Mouse (Mus musculus) layer of hippocampus, postnatal 36 days (tissue): ENCODE measurements around the gene Ugt2b5. TPM values are rescaled to one million over a fixed set of nuclear protein-coding genes. Genes with fewer than 3 reads are reported as not detected.
"Not testable (repeated sequence)": the region's sequence is repeated elsewhere in the genome, so short reads cannot be mapped to it uniquely, and the experiment has no call there.

Experiments used
- DNase-seq, 2 experiments: peaks; one replicate each; pipeline ENCODE4 v3.0.0; 2022
- total RNA-seq, 2 experiments: library from RNA; stranded (reverse); gene quantifications; 2 replicates each; pipeline ENCODE4 v1.2.3; 2021

The Ugt2b5 gene
- not detected for total RNA-seq

GRCm38 (mm10) chr5:87140196-87140595 is at the start of gene Ugt2b5:
Ugt2b5 (minus strand) TSS chr5:87140318.
- not testable (repeated sequence) for DNase-seq

GRCm38 (mm10) chr5:87175780-87176179 is 35.7 kb upstream of the Ugt2b5 start:
- not testable (repeated sequence) for DNase-seq

- DNase-seq: no peak
Measured at GRCm38 (mm10) chr5:87174671-87175070, 34.6 kb upstream of the Ugt2b5 start.

GRCm38 (mm10) chr5:87147741-87148454 is 7.8 kb upstream of the Ugt2b5 start:
- DNase-seq: no peak

GRCm38 (mm10) chr5:87142865-87143456 is 2.8 kb upstream of the Ugt2b5 start:
- peak; percentile 6 to 20 for DNase-seq

GRCm38 (mm10) chr5:87103697-87104096 is 36.4 kb downstream of the Ugt2b5 start:
- DNase-seq: not testable (repeated sequence)

GRCm38 (mm10) chr5:87092346-87093027 is 47.6 kb downstream of the Ugt2b5 start, which contains the start of gene Ugt2b36:
Ugt2b36 (minus strand) TSS chr5:87092555.
- DNase-seq: no peak

- no peak for DNase-seq
Measured at GRCm38 (mm10) chr5:87091111-87091510, 49.0 kb downstream of the Ugt2b5 start.

- DNase-seq: no peak
Measured at GRCm38 (mm10) chr5:87089264-87089663, 50.9 kb downstream of the Ugt2b5 start.

GRCm38 (mm10) chr5:87086269-87086668 is 53.8 kb downstream of the Ugt2b5 start:
- no peak for DNase-seq

Other genes starting within 250 kb of the Ugt2b5 start
- gene Ugt2b34, start 233.4 kb downstream of the Ugt2b5 start, total RNA-seq: not detected
- gene Ugt2b1, start 213.8 kb downstream of the Ugt2b5 start, total RNA-seq: not detected
- gene Ugt2b35, start 139.5 kb downstream of the Ugt2b5 start, total RNA-seq: not detected
- gene Ugt2b36, start 47.8 kb downstream of the Ugt2b5 start, total RNA-seq: not detected
- not detected for gene Ugt2b37, start 114.5 kb upstream of the Ugt2b5 start, total RNA-seq
- gene Ugt2a3, start 196.9 kb upstream of the Ugt2b5 start, total RNA-seq: not detected